Mouse (Mus musculus): ENCODE measurements around the gene Ppp4r1. TPM values are rescaled to one million over a fixed set of nuclear protein-coding genes. Genes with fewer than 3 reads are reported as not detected.

Ppp4r1 gene
- polyA plus RNA-seq, 1 experiment from 2014 or later = 41.5 TPM

- WGBS = 96% methylated on average over 14 of the region's 14 CpGs
- Histone ChIP-seq H3K27me3 (ENCODE audit: control insufficient read depth, insufficient read depth, low read length) (no peaks in the 10 kb centered on the region), H3K4me1 (ENCODE audit: control insufficient read depth, insufficient read depth, low read length) (no peaks in the 10 kb centered on the region), H3K4me2 (replicated peaks; ENCODE audit: low read depth, low read length) (no peak overlapping the region), H3K27ac (ENCODE audit: low read length) (no peak overlapping the region), H3K4me3 (ENCODE audit: low read depth, low read length) (no peak overlapping the region), H3K36me3 (ENCODE audit: control insufficient read depth, insufficient read depth, low read length) (no peaks in the 10 kb centered on the region), H3K9me3 (ENCODE audit: control insufficient read depth, low read depth, low read length) (no peaks in the 10 kb centered on the region), H3K9ac (replicated peaks; ENCODE audit: low read depth, low read length) (no peak overlapping the region)
- no peak for ATAC-seq (ENCODE audit: insufficient number of reproducible peaks, insufficient read depth, low FRiP score, low read depth)
Observed at GRCm38 (mm10) chr17:65763221-65763620, 19.2 kb upstream of the Ppp4r1 start.

GRCm38 (mm10) chr17:65768486-65768885 is 13.9 kb upstream of the Ppp4r1 start:
- Histone ChIP-seq H3K27ac (ENCODE audit: low read length) (no peak overlapping the region), H3K9me3 (ENCODE audit: control insufficient read depth, low read depth, low read length) (no peaks in the 10 kb centered on the region), H3K9ac (replicated peaks; ENCODE audit: low read depth, low read length) (no peak overlapping the region), H3K4me1 (ENCODE audit: control insufficient read depth, insufficient read depth, low read length) (peaks cover 11% of the 10 kb centered on the region; the same call in 1 of the 2 replicates), H3K27me3 (ENCODE audit: control insufficient read depth, insufficient read depth, low read length) (no peaks in the 10 kb centered on the region), H3K4me3 (ENCODE audit: low read depth, low read length) (no peak overlapping the region), H3K4me2 (replicated peaks; ENCODE audit: low read depth, low read length) (no peak overlapping the region), H3K36me3 (ENCODE audit: control insufficient read depth, insufficient read depth, low read length) (no peaks in the 10 kb centered on the region)
- ATAC-seq (ENCODE audit: insufficient number of reproducible peaks, insufficient read depth, low FRiP score, low read depth) = no peak
- WGBS = 58% methylated on average over 5 of the region's 5 CpGs

GRCm38 (mm10) chr17:65770982-65771915 is 11.1 kb upstream of the Ppp4r1 start:
- Histone ChIP-seq H3K36me3 (ENCODE audit: control insufficient read depth, insufficient read depth, low read length) (no peaks in the 10 kb centered on the region), H3K27me3 (ENCODE audit: control insufficient read depth, insufficient read depth, low read length) (no peaks in the 10 kb centered on the region), H3K4me3 (ENCODE audit: low read depth, low read length) (peak overlapping the region; percentile 65), H3K9me3 (ENCODE audit: control insufficient read depth, low read depth, low read length) (no peaks in the 10 kb centered on the region), H3K9ac (replicated peaks; ENCODE audit: low read depth, low read length) (peak overlapping the region; percentile 81; the same call in 1 of the 2 replicates), H3K4me1 (ENCODE audit: control insufficient read depth, insufficient read depth, low read length) (peaks cover 11% of the 10 kb centered on the region; the same call in 1 of the 2 replicates), H3K4me2 (replicated peaks; ENCODE audit: low read depth, low read length) (peak overlapping the region; percentile 80), H3K27ac (ENCODE audit: low read length) (no peak overlapping the region)
- 33% methylated on average over 17 of the region's 17 CpGs for WGBS
- ATAC-seq (ENCODE audit: insufficient number of reproducible peaks, insufficient read depth, low FRiP score, low read depth) = no peak

GRCm38 (mm10) chr17:65771951-65772934 is 10.1 kb upstream of the Ppp4r1 start, which contains the start of gene Rab31:
TSS of gene Rab31 (minus strand) at chr17:65772752.
- Histone ChIP-seq H3K4me2 (replicated peaks; ENCODE audit: low read depth, low read length) (peak within 1 kb of the TSS; percentile 80), H3K36me3 (ENCODE audit: control insufficient read depth, insufficient read depth, low read length) (no peaks in the 10 kb centered on the region), H3K4me1 (ENCODE audit: control insufficient read depth, insufficient read depth, low read length) (peaks cover 11% of the 10 kb centered on the region; the same call in 1 of the 2 replicates), H3K9me3 (ENCODE audit: control insufficient read depth, low read depth, low read length) (no peaks in the 10 kb centered on the region), H3K4me3 (ENCODE audit: low read depth, low read length) (peak within 1 kb of the TSS; percentile 65), H3K9ac (replicated peaks; ENCODE audit: low read depth, low read length) (peak within 1 kb of the TSS; percentile 81), H3K27me3 (ENCODE audit: control insufficient read depth, insufficient read depth, low read length) (no peaks in the 10 kb centered on the region), H3K27ac (ENCODE audit: low read length) (no peak within 1 kb of the TSS; the same call in 1 of the 2 replicates)
- peak; percentile 79 for ATAC-seq (ENCODE audit: insufficient number of reproducible peaks, insufficient read depth, low FRiP score, low read depth)
- under 1% methylated on average over 75 of the region's 75 CpGs for WGBS

- no peaks in the 10 kb centered on the region for H3K9me3 ChIP-seq (ENCODE audit: control insufficient read depth, low read depth, low read length)
- WGBS = 72% methylated on average over 4 of the region's 4 CpGs
- no peak overlapping the region for H3K4me2 ChIP-seq (replicated peaks; ENCODE audit: low read depth, low read length)
- H3K36me3 ChIP-seq (ENCODE audit: control insufficient read depth, insufficient read depth, low read length) = no peaks in the 10 kb centered on the region
- ATAC-seq (ENCODE audit: insufficient number of reproducible peaks, insufficient read depth, low FRiP score, low read depth) = no peak
- no peak overlapping the region for H3K27ac ChIP-seq (ENCODE audit: low read length)
- H3K4me1 ChIP-seq (ENCODE audit: control insufficient read depth, insufficient read depth, low read length) = peaks cover 11% of the 10 kb centered on the region; the same call in 1 of the 2 replicates
- no peaks in the 10 kb centered on the region for H3K27me3 ChIP-seq (ENCODE audit: control insufficient read depth, insufficient read depth, low read length)
- no peak overlapping the region for H3K9ac ChIP-seq (replicated peaks; ENCODE audit: low read depth, low read length)
- no peak overlapping the region for H3K4me3 ChIP-seq (ENCODE audit: low read depth, low read length)
Observed at GRCm38 (mm10) chr17:65773617-65774016, 8.8 kb upstream of the Ppp4r1 start.

- H3K9ac ChIP-seq (replicated peaks; ENCODE audit: low read depth, low read length) = no peak overlapping the region
- H3K9me3 ChIP-seq (ENCODE audit: control insufficient read depth, low read depth, low read length) = no peaks in the 10 kb centered on the region
- no peak overlapping the region for H3K27ac ChIP-seq (ENCODE audit: low read length)
- peaks cover 11% of the 10 kb centered on the region; the same call in 1 of the 2 replicates for H3K4me1 ChIP-seq (ENCODE audit: control insufficient read depth, insufficient read depth, low read length)
- no peaks in the 10 kb centered on the region for H3K36me3 ChIP-seq (ENCODE audit: control insufficient read depth, insufficient read depth, low read length)
- no peak overlapping the region for H3K4me3 ChIP-seq (ENCODE audit: low read depth, low read length)
- no peaks in the 10 kb centered on the region for H3K27me3 ChIP-seq (ENCODE audit: control insufficient read depth, insufficient read depth, low read length)
- no peak overlapping the region for H3K4me2 ChIP-seq (replicated peaks; ENCODE audit: low read depth, low read length)
- 69% methylated on average over 7 of the region's 7 CpGs for WGBS
- ATAC-seq (ENCODE audit: insufficient number of reproducible peaks, insufficient read depth, low FRiP score, low read depth) = no peak
Observed at GRCm38 (mm10) chr17:65774439-65774838, 7.9 kb upstream of the Ppp4r1 start.

GRCm38 (mm10) chr17:65776228-65776627 is 6.1 kb upstream of the Ppp4r1 start:
- no peaks in the 10 kb centered on the region for H3K36me3 ChIP-seq (ENCODE audit: control insufficient read depth, insufficient read depth, low read length)
- no peak for ATAC-seq (ENCODE audit: insufficient number of reproducible peaks, insufficient read depth, low FRiP score, low read depth)
- no peak overlapping the region for H3K27ac ChIP-seq (ENCODE audit: low read length)
- no peak overlapping the region for H3K9ac ChIP-seq (replicated peaks; ENCODE audit: low read depth, low read length)
- no peak overlapping the region for H3K4me2 ChIP-seq (replicated peaks; ENCODE audit: low read depth, low read length)
- no peaks in the 10 kb centered on the region for H3K9me3 ChIP-seq (ENCODE audit: control insufficient read depth, low read depth, low read length)
- H3K27me3 ChIP-seq (ENCODE audit: control insufficient read depth, insufficient read depth, low read length) = no peaks in the 10 kb centered on the region
- peaks cover 5% of the 10 kb centered on the region; the same call in 1 of the 2 replicates for H3K4me1 ChIP-seq (ENCODE audit: control insufficient read depth, insufficient read depth, low read length)
- no peak overlapping the region for H3K4me3 ChIP-seq (ENCODE audit: low read depth, low read length)
- 83% methylated on average over 1 of the region's 1 CpGs for WGBS

- H3K4me2 ChIP-seq (replicated peaks; ENCODE audit: low read depth, low read length) = no peak overlapping the region
- no peak overlapping the region for H3K9ac ChIP-seq (replicated peaks; ENCODE audit: low read depth, low read length)
- no peak for ATAC-seq (ENCODE audit: insufficient number of reproducible peaks, insufficient read depth, low FRiP score, low read depth)
- 0 out of 2 replicates have a peak, but pooled peaks cover 7% of the 10 kb centered on the region for H3K4me1 ChIP-seq (ENCODE audit: control insufficient read depth, insufficient read depth, low read length)
- no peaks in the 10 kb centered on the region for H3K9me3 ChIP-seq (ENCODE audit: control insufficient read depth, low read depth, low read length)
- H3K27me3 ChIP-seq (ENCODE audit: control insufficient read depth, insufficient read depth, low read length) = no peaks in the 10 kb centered on the region
- 87% methylated on average over 4 of the region's 4 CpGs for WGBS
- no peaks in the 10 kb centered on the region for H3K36me3 ChIP-seq (ENCODE audit: control insufficient read depth, insufficient read depth, low read length)
- no peak overlapping the region for H3K27ac ChIP-seq (ENCODE audit: low read length)
- no peak overlapping the region for H3K4me3 ChIP-seq (ENCODE audit: low read depth, low read length)
Observed at GRCm38 (mm10) chr17:65777461-65777860, 4.9 kb upstream of the Ppp4r1 start.
